Mouse (Mus musculus) induced T-regulatory cell, adult 2 months (primary cell): ENCODE measurements around the gene Tbxa2r.

Experiments
- DNase-seq: peaks from one replicate; pipeline ENCODE4 v3.0.0-alpha.2; 2012; ENCODE audit warnings: low read depth

Tbxa2r gene

GRCm38 (mm10) chr10:81328386-81328785, at the start of gene Tbxa2r:
Tbxa2r (plus strand) TSS chr10:81328731.
- DNase-seq: peak; percentile 71

GRCm38 (mm10) chr10:81279496-81279895, 49.0 kb upstream of the Tbxa2r start:
- DNase-seq: peak; percentile 33

GRCm38 (mm10) chr10:81284189-81284588, 44.3 kb upstream of the Tbxa2r start:
- DNase-seq: no peak

- DNase-seq: peak; percentile 31
These were observed 43.8 kb upstream of the Tbxa2r start for GRCm38 (mm10) chr10:81284719-81285118.

GRCm38 (mm10) chr10:81285694-81286450, 42.7 kb upstream of the Tbxa2r start:
- peak; percentile 95 for DNase-seq

- DNase-seq: peak; percentile 76
These were observed 41.9 kb upstream of the Tbxa2r start for GRCm38 (mm10) chr10:81286586-81286985.

GRCm38 (mm10) chr10:81287513-81288157, 40.9 kb upstream of the Tbxa2r start:
- DNase-seq: peak; percentile 90

GRCm38 (mm10) chr10:81288601-81289000, 39.9 kb upstream of the Tbxa2r start:
- DNase-seq: peak; percentile 77

- peak; percentile 87 for DNase-seq
These were observed 39.3 kb upstream of the Tbxa2r start for GRCm38 (mm10) chr10:81289278-81289677.

- no peak for DNase-seq
These were observed 38.7 kb upstream of the Tbxa2r start for GRCm38 (mm10) chr10:81289811-81290210.

GRCm38 (mm10) chr10:81290698-81291460, 37.7 kb upstream of the Tbxa2r start:
- peak; percentile 60 for DNase-seq

- peak; percentile 69 for DNase-seq
These were observed 36.9 kb upstream of the Tbxa2r start, which contains the start of gene Tjp3 for GRCm38 (mm10) chr10:81291511-81292104. Tjp3 (minus strand) TSS chr10:81291581.

- DNase-seq: peak; percentile 100
These were observed 35.8 kb upstream of the Tbxa2r start, which contains the start of gene Pip5k1c for GRCm38 (mm10) chr10:81292554-81293333. Pip5k1c (plus strand) TSS chr10:81292963.

GRCm38 (mm10) chr10:81293334-81294030, 35.0 kb upstream of the Tbxa2r start:
- no peak for DNase-seq

- no peak for DNase-seq
These were observed 34.1 kb upstream of the Tbxa2r start for GRCm38 (mm10) chr10:81294442-81294841.

GRCm38 (mm10) chr10:81295185-81295584, 33.3 kb upstream of the Tbxa2r start:
- DNase-seq: no peak

GRCm38 (mm10) chr10:81297246-81297645, 31.3 kb upstream of the Tbxa2r start:
- peak; percentile 52 for DNase-seq

GRCm38 (mm10) chr10:81297845-81298244, 30.7 kb upstream of the Tbxa2r start:
- DNase-seq: peak; percentile 78

GRCm38 (mm10) chr10:81298369-81299100, 30.0 kb upstream of the Tbxa2r start:
- DNase-seq: peak; percentile 81
